Mouse (Mus musculus): ENCODE measurements around the gene Bub1b. TPM values are rescaled to one million over a fixed set of nuclear protein-coding genes. Genes with fewer than 3 reads are reported as not detected.
"Not testable (repeated sequence)": the region's sequence is repeated elsewhere in the genome, so short reads cannot be mapped to it uniquely, and the experiment has no call there.

Bub1b gene
- polyA plus RNA-seq, 2 experiments from 2014 or later = 11.4 to 18.8 TPM

DNA sequence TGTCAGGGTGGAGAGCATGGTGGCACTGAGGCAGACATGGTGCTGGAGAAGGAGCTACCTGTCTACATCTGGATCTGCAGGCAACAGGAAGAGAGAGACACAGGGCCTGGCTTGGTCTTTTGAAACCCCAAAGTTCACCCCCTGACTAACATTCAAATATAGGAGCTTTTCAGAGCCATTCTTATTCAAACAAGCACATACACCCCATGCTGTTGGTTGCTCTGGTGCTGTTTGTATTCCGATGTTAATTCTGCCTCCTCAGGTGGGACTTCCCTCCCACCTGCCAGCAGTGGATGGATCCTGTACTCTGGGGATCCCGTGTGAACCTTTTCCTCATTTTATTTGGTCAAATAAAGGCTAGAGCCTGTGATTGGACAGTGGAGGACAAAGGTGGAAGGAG is 22.1 kb downstream of the Bub1b start:
- no peak for ATAC-seq

- peak; percentile 97 for ATAC-seq
These were observed 22.6 kb downstream of the Bub1b start for GRCm38 (mm10) chr2:118620608-118621007.

DNA sequence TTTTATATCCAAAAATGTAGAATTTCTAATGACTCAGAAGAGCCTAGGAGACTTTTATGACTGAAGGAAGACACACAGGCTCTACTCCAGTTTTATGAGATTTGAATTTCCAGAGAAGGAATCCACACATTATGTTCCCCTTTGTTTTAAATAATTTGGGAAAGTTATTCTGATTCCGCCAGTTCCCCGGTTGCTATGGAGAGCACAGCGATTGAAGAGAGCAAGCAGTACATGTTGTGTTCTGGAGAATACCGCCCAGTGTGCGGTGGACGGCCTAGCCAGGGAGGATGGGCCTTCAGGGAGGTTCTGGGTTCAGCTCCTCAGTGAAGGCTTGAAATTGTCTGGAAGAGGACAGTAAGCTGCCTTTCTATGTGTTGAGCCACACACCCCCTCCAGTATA is 31.3 kb downstream of the Bub1b start:
- no peak for ATAC-seq

GRCm38 (mm10) chr2:118633441-118633840 is 35.4 kb downstream of the Bub1b start:
- no peak for ATAC-seq

GRCm38 (mm10) chr2:118637258-118637657 is 39.2 kb downstream of the Bub1b start:
- ATAC-seq = no peak

DNA sequence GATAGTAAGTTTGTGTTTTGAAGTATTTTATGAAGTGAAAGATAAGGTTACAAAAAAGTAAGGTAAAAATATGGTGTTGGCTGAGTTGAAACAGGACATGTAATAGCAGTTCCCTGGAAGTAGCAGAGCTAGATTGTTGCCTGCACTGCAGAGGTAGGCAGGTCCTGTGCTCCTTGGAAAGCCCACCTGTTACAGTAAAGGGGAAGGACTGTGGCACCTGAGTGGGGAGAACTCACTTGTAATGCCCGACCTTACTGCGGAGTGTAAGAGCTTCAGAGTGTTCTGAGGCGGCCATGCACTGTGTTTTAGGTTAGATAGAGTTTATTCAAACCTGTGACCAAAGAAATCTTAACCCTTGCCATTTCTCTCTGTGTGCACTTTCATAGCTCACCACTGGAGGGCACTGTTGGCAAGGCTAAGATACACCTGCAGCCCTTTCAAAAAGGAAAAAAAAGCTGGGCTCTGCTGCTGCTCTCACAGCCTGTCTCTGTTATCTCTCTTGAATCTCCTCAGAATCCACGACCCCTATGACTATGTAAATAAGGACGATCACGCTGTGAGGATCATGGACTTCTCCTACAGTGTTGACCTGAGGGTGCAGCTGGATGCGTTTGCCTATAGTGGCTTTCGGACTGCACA is 40.0 kb downstream of the Bub1b start:
- ATAC-seq = peak; percentile 46

GRCm38 (mm10) chr2:118638686-118639085 is 40.7 kb downstream of the Bub1b start:
- no peak for ATAC-seq

DNA sequence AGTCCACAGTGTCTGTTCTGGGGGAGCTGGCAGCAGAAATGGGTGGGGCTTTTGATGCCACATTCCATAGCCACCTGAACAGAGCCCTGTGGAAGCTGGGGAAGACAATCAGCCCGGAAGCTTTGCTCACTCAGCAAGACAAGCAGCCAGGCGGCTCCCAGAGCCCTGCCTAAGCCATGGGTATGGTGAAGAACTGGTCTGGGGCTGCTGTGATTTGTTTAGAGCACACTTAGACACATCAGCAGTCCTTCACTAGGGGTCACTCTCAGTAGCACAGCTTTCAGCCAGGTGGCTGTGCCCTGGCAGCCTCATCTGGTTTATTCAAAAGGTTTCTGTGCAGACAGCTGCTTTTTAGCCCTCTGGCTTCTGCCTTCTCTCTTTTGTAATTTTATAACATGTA is 43.1 kb downstream of the Bub1b start:
- no peak for ATAC-seq

DNA sequence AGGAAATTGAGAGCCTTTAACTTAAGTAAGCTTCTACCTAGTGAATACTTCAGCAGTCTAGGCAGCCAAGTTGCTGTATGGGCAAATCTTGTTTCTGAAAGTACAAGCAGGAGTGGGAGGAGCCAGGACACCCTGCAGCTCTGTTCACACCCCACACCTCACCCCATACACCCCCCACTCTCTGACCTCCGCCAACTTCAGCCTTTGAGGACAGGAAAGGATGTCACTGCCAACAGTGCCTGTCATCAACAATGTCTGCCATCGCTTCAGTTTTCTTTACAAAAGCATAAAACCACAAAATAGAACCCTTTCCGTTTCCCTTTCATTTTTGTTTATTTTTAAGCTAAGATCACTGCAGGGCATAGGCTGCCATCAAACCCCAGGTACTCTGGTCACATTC is 44.4 kb downstream of the Bub1b start:
- ATAC-seq = peak; percentile 95

GRCm38 (mm10) chr2:118642942-118643341 is 44.9 kb downstream of the Bub1b start:
- peak; percentile 49 for ATAC-seq

GRCm38 (mm10) chr2:118646665-118647064 is 48.7 kb downstream of the Bub1b start:
- no peak for ATAC-seq

DNA sequence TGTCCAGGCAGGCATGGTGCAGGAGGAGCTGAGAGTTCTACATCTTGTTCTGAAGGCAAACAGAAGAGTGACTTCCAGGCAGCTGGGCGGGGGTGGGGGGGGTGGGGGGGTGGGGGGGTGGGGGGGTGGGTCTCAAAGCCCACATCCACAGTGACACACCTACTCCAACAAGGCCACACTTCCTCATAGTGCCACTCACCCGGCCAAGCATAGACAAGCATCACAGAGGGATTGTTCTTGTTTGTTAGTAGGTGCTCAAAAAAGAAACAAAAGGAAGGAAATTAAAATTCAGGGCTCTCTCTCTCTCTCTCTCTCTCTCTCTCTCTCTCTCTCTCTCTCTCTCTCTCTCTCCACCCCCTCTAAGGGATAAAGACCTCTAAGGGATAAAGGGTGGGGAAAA is 52.7 kb downstream of the Bub1b start:
- ATAC-seq = not testable (repeated sequence)

- no peak for ATAC-seq
These were observed 58.8 kb downstream of the Bub1b start for GRCm38 (mm10) chr2:118656688-118657281.

DNA sequence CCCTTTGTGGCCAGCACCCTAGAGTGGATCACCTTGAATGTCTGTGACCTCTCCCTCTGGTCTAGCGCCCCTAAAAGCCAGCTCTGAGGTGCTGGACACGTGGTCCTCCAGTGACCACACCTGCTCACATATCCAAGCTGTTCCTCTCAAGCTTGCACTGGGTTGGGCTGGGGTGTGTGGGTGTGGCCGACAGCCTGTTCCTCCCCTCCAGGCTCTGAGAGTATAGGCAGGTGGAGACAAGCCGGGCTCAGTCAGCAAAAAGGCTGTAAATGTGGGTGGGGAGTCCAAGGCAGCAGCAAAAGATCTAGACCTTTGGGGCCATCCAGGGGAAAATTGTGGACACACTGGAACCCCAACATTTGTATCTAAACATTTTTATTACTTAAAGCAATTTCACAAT is 60.4 kb downstream of the Bub1b start:
- no peak for ATAC-seq

DNA sequence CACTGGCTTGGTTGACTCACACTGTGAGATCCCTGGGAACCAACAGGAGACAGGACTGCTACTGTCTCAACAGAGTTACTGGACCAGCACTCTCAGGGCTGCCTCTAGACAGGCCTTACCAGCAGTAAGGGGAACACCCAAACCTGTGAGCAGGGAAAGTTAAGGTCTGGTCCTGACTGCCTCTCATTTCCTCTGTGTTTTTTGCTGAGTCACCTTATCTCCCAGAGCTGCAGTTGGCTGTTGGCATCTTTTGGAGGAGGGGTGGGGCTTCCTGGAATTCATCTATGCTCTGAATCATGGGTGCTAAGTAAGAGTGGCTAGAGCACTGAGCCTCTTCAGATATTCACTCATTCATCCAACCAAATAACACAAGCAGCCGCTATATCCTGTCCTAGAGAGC is 61.1 kb downstream of the Bub1b start:
- peak; percentile 31 for ATAC-seq

DNA sequence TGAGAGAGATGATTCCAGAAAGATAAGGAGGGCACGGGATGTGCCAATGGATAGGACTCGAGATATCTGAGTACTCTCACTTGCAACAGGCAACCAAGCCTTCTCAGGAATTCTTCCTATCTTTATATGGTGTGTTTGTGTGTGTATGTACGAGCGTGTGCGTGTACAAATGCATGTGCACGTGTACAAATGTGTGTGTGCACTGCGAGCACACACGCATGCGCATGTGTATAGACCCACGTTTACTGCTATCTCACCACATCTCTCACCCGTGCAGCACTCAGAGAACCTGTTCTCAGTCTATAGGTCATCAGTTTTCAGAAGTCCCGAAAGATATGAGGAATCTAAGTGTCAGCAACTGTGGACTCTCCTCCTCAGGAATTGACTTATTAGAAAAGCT is 61.5 kb downstream of the Bub1b start:
- ATAC-seq = no peak

DNA sequence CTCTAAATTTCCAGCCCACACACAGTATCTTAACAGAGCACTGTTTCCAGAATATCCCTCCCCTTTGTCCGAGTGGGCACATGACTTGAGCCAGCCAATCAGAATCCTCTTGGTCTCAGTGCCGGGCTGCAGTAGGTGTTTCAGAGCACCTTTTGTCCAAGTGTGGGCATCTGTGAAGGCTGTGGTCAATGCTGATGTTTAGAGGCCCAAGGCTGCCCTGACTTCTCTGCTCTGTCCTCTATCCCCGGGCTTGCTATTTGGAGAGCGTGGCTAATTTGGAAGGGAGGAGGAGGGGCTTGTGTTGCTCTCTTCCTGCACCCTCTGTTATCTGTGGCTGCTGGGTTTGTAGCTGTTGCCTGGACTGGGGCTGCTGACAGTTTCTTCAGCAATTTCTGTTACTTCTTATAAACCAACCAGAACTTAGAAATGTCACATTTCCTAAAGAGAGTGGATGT is 62.0 kb downstream of the Bub1b start:
- ATAC-seq = peak; percentile 69

- no peak for ATAC-seq
These were observed 63.9 kb downstream of the Bub1b start for GRCm38 (mm10) chr2:118661891-118662290.

GRCm38 (mm10) chr2:118662902-118663803 is 65.1 kb downstream of the Bub1b start, which contains the start of gene Pak6:
Gene Pak6 (plus strand): TSS chr2:118663303.
- no peak for ATAC-seq

DNA sequence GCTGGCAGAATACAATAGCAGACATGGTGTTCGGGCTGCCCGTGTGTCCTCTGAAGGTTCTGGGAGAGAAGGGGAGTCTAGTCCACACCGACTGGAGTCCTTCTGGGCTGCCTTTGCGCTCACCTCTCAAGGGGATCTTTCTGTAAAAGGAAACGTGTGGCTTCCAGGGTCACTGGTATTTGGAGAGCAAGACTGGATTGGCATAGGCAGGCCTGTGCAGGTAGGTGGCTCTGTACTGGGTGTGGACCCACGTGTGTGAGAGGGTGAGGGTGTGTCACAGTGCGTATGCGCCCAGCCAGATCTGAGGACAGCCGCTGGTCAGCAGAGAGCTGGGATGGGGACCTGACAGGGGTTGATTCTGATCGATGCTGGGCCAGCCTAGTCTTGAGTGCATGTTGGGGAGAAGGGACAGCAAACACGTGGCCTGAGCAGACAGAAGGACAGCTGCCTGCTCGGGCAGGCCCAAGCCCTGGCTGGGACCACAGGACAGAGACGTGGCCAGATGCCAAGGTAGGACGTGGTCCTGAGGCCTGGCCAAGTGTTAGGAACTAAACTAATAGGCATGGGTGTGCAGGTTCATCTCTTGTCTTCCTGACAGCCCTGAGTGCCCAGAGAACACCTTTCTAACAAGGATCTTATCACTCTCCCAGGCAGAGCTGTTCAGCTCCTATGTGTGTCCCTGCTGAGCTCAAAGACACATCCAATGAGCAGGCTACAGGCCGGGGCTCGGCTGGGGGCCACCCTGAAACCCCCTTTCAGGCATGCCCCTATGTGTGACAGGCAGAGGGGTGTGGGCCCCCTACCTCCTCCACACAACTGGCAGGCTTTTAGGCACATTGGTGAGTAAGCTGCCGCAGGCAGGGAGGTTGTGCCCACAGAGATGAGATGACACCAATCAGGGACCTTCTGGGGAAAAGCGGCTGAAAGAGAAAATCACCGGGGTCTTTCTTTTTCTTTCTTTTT is 66.1 kb downstream of the Bub1b start:
- ATAC-seq = no peak

GRCm38 (mm10) chr2:118664975-118665516 is 67.0 kb downstream of the Bub1b start:
- ATAC-seq = no peak

DNA sequence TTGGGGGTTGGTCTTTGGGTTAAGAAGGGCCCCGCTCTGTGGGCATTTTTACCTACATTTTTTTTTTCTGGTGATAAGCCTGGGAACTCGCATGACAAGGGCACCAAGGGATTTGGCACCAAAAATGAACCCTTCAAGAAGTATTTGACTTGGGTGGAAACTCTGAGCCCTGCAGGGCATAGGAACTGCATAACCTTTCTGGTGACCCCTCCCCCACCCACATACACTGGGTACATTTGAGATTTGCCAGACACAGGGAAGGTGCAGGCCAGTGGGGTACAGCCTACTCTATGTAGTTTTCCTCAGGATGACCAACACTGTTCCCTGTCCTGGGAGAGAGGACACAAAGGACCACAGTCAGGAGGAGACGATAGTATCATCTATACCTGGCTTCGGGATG is 67.6 kb downstream of the Bub1b start:
- ATAC-seq = no peak
